Mouse (Mus musculus) gastrocnemius, postnatal 4 days (tissue): Measurements from ENCODE around the gene Rnaseh2a. TPM values are rescaled to one million over a fixed set of nuclear protein-coding genes. Genes with fewer than 3 reads are reported as not detected.

Source experiments
- DNase-seq, 2 experiments: peaks; one replicate each; pipeline ENCODE4 v3.0.0; 2021 to 2022; ENCODE audit warnings: low spot score in 2 of 2, mixed read lengths in 2 of 2
- total RNA-seq, 2 experiments: library from RNA; stranded (reverse); gene quantifications; 2 replicates each; pipeline ENCODE4 v1.2.3; 2021

Rnaseh2a gene
- total RNA-seq, 2 experiments from 2014 or later, result 38.7 to 45.2 TPM

- no peak for DNase-seq
Measured at GRCm38 (mm10) chr8:84985049-84985683, 15.6 kb upstream of the Rnaseh2a start.

DNA sequence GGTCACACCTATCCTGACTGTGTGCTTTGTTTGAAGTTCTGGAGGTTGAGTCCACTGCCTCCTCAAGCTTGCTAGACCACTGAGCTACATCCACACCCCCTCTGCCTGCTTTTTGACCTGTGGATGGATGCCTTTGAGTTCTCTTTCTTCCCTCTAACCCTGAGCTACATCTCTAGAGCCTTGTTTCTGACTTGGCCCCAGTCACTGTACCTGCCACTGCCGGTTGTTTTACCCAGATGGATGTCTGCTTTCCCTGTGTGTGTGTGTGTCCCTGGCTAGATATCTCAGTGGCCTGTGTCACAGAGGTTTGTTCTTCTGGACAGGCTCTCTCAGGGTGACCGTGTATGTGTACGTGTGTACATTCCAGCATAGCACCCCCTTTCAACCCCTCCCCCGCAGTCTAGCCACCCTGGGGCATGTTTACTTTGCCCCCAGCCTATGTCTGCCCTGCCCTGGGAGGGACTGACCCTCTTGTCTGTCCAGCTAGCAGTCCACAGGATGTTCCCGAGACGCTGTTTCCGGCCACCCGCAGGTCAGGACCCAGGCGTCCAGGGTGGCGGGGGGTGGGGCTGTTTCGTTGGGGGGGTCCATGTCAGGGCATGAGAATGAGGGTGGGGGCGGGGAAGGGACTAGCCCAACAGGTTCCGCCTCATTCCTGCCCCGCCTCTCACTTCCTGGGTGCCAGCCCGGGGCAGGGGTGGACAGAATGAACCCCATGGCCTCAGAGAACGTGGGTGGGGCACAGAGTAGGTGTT lies 14.9 kb upstream of the Rnaseh2a start:
- DNase-seq, result no peak

DNA sequence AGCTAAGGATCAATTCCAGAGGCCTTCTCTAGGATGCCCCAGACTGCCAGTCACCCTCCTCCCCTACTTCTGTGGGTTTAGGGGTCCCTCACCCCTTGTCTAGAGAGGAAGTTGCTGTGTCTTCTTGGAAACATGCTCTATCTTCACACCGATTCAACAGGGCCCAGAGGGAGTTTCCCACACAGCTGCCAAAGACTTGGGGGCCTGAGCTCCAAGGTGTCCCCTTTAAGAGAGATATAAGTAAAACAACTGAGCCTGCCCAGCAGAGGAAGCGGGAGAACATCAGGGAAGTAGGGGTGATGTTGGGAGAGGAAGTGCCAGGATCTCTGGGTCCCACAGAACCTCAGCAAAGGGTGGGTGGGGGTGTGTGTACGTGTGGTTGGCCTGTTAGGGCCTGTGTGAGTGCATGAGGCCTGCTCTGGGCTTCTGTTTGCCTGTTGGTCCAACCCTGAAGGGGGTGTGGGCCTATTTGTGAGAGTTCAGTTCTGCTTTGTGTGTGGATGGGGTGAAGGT lies 13.0 kb upstream of the Rnaseh2a start:
- no peak for DNase-seq

GRCm38 (mm10) chr8:84981644-84982498 lies 12.3 kb upstream of the Rnaseh2a start:
- no peak for DNase-seq

DNA sequence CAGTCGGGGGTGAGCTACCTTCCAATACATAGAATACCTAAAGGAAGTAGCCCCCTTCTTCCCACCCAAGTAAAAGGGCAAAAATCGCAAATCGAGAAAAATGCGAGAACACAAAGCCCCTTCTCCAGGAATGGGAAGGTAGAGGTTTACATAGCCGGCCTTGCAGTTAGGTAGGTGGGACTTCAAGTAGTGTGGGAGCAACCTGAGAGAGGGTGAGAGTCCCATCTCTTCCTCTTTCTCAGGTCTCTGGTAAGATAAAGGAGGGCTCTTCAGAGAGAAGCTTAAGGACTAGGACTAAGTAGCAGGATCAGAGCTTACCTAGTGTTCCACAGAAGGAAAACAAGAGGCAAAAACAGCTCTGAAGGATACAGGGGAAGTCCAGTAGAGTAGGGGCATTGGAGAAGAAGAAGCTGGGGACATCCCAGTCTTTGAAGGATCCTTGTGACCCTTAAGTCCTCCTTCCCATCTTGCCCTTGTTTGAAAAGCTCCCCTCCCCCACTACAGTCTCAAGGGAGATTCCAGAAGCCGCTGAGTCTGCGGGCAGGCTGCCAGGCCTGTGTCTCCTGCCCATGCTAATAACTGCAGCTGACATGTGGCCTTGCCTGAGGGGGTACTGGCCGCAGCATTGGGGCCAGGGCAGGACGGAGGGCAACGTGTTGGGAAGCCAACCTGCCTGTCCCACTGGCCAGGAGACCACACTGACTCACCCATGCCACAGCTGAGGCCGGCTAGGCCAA lies 11.2 kb upstream of the Rnaseh2a start:
- peak in 1 of 2 experiments; percentile 68 for DNase-seq

DNA sequence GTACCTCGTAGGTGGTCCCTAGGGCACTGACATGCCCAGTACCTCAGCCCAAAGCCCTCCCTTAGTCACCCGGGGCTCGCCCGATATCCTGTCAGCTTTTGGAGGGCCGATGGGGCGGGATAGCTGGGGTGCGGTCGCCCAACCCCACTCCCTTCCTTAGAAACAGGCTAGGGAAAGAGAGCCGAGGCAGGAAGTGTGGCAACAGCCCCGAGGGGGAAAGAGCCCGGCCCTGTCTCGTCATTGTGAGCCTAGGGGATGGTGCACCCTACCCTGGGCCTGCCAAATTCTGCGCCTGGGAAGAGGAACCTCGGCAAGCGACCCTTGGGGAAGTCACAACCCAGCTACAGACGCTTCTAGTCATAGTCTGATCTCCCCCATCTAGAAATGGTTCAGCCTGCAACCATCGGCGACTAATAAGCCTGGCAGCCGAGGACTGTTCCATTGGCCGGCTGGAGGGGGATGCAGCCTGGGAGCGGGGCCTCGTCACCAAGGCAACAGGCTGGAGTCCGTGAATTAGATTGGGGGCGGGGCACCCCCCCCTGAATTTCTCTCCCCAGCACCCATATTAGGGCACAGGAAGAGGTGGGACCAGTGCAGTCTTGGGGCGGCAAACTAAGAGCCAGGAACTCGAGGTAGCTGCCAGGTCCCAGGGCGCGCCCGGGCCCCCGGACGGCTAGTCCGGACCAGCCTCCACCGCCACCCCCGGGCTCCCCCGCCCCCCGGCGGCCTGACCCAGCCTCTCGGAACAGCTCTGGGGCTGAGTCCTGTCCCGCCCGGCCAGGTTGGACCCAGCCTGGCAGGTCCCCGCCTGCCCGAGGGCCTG lies 10.2 kb upstream of the Rnaseh2a start:
- peak; percentile 64 to 86 for DNase-seq

DNA sequence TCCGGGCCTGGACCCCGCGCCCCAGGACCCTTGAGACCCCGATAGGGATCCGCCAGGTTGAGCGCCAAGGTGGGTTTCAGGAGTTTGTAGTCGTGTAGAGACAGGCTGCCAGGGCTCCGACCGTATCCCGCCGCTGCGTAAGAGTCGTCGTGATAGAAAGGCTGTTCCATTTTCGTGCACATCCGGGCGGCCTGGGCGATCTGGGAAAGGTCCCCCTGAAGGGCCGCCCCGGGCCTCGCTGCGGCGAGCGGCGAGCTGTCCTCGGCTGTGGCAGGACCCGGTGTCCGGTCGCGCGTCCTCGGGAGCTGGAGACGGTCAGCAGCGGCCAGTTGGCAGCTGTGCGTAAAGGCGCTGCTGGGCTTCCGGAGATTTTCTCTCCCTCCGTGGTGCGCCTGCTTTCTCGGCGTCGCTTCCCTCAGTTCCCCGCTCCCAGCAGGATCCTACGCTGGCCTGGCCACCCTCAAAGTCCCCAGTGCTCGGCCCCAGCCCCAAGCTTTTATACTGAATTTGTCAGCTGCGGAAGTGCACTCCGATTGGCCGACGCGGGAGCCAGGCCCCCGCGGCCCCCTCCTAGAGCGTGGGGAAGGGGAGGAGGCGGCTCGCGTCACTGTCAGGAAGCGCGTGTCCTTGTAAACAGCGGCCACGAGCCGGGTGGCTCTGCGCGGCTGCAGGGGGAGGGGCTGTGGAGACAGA lies 8.8 kb upstream of the Rnaseh2a start, which contains the start of gene Junb:
Gene Junb, minus strand, starts transcription at position 471 of the 693 bp plus-strand sequence.
- peak; percentile 79 to 89 for DNase-seq

DNA sequence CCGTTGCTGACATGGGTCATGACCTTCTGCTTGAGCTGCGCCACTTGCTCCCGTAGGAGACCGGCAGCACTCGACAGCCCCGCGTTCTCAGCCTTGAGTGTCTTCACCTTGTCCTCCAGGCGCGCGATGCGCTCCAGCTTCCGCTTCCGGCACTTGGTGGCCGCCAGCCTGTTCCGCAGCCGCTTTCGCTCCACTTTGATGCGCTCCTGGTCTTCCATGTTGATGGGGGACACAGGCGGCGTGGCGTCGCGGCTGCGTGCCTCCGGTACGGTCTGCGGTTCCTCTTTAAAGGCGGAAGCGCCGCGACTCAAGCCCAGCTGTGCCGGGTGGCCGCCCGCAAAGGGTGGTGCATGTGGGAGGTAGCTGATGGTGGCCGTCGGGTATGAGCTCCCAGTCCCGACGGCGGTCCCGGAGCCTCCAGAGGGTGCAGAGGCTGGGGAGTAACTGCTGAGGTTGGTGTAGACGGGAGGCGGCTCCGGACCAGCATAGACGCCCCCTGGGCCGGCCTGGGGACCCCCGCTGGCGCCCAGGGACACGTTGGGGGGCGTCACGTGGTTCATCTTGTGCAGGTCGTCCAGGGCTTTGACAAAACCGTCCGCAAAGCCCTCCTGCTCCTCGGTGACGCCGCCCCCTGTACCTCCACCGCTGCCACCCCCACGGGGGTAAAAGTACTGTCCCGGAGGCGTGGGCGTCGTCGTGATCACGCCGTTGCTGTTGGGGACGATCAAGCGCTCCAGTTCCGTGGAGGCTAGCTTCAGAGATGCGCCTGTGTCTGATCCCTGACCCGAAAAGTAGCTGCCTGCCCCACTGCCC lies 8.1 kb upstream of the Rnaseh2a start:
- DNase-seq, result peak in 1 of 2 experiments; percentile 63

DNA sequence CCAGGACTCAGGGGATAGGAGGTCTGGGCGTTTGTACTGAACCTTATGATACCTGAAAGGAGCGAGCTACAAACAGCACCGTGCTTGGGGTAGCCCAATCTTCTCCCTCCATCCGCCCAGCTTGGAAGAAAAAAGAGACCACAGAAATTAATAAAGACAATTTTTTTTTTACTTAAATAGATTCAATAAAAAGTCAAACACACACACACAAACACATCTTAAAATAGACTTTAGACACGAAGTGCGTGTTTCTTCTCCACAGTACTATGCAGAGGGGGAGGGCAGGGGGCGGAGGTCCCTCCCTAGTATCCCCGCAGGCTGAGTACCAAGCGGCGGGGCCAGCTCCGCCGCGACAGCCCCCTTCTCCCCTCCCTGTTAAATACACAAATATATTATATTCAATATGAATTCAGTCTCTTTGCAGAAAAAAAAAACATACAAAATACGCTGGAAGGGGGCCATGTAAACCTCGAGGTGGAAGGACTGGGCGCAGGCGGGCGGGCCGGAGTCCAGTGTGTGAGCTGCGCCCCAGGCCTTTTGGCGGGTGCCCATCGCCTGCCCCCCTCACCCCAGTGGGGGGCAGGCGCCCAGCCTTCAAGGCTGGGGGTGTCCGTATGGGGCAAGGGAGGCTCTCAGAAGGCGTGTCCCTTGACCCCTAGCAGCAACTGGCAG lies 7.3 kb upstream of the Rnaseh2a start:
- DNase-seq, result no peak

- peak; percentile 91 to 94 for DNase-seq
Measured at GRCm38 (mm10) chr8:84976031-84976762, 6.6 kb upstream of the Rnaseh2a start.

DNA sequence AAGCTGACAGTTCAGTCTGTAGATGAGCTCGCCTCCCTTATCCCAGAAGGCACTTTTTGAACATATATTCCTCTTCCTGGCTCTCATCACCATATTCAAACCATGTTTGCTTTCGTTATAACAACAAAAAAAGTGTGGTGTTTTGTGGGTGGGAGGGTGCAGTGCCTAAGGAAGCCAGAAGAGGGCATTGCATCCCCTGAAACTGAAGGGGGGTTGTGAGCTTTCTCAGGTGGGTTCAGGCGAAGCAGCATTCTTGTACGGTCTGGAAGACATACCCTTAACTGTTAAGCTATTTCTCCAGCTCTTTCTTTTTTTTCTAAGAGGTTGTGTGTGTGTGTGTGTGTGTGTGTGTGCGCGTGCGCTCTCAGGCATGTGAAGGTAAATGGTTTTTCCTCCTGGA lies 5.9 kb upstream of the Rnaseh2a start:
- peak in 1 of 2 experiments; percentile 45 for DNase-seq

DNA sequence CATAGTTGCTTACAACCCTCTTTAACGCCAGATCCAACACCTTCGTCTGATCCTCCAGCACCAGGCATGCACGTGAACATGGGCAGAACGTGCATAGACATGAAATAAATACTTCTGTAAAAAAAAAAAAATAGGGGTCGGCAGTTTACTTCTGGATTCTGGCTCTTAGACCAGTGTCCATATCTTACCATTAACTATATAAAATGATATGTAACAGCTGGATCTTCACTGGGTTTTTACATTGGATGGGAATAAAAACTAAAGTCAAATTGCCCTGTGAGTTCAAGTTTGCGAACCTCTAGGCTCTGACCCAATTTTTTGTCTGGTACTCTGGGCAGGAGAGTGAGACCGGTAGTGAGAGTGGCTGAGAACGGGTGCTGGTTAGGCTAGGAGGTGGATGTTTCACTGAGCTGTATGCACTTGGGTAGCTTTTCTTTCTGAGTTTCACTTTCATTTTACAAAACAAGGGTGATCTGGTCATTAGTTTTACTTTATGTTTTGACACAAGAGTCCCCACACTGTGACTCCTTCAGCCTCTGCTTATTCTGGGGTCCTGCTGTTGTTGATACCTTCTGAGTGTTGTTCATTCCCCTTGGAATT lies 5.1 kb upstream of the Rnaseh2a start:
- DNase-seq, result no peak

DNA sequence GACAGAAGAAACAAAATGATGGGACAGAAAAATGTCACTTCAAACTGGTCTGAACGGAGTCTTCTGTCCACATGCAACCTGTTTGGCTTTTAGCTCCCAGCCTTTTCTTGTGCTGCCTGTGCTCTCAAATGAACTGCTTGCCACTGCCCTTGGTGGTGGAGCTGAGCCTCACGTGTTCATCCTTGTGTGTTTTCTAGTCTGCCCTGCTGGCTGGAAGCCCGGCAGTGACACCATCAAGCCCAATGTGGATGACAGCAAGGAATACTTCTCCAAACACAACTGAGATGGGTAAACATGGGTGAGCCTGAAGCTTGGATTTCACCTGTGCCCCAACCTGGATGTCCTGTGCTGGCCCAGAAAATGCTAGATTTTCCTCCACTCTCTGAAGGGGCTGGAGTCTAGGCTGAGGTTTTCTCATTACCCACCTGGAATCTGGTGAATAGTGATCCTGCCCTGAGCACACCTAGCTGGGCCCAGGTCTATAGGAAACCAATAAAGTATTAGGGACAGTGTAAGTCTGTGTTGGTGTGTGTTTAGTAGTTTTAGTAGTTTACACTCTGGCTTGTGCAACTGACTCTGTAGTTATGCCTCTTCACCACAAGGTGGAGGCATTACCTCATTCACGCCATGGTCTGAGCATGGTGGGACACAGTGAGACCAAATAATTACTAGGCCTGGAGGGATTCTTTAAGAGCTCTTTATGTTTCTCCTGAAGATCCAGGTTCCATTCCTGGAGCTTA lies 4.4 kb upstream of the Rnaseh2a start:
- DNase-seq, result no peak

GRCm38 (mm10) chr8:84973079-84973478 lies 3.5 kb upstream of the Rnaseh2a start:
- DNase-seq, result no peak

- no peak for DNase-seq
Measured at GRCm38 (mm10) chr8:84970913-84971312, 1.3 kb upstream of the Rnaseh2a start.
